Mouse (Mus musculus) embryo, embryonic 11.5 days (tissue): ENCODE data around the gene Klk1b4.
"Not testable (repeated sequence)": the region's sequence is repeated elsewhere in the genome, so short reads cannot be mapped to it uniquely, and the experiment has no call there.

Experiments
- DNase-seq: peaks from one replicate; pipeline ENCODE4 v3.0.0-alpha.2; 2012; ENCODE audit warnings: low read depth, low spot score

Klk1b4 gene

GRCm38 (mm10) chr7:44207135-44207534 lies at the start of gene Klk1b4:
Klk1b4 (plus strand) TSS chr7:44207435.
- not testable (repeated sequence) for DNase-seq

DNA sequence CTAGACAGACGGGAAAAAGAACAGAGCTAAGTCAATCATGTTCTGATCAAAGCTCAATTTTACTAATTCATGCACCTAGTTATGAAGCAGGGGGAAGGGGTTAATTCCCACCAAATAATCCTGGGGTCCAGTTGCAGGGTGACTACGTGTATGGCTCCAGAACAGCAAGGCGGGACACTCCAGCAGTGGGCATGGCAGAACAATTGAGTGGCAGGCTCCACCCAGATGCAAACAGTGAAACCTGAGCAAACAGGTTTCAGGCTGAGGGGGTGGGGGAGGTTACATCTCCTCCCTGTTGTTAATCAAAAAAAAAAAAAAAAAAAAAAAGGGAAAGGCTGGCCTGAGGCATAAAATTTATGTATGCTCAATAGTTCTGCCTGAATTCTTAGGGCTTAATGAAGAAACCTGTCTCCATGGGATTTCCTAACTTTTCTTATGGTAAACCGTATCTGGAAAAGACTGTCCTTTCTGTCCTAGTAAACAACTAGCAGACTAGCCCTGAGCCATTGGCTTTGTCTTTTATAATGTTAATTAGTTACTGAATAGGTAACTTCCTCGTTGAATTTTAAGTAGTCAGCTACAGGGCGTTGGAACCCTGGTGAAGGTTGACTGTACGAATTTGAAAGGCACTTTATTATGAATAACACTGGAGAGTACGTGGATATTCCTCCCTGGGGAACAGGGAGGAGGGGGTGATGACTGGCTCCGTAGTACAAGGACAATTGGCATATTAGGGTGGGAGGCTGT lies 27.8 kb upstream of the Klk1b4 start:
- DNase-seq, result no peak

- DNase-seq, result not testable (repeated sequence)
These were observed 20.7 kb upstream of the Klk1b4 start for GRCm38 (mm10) chr7:44186516-44186915.

GRCm38 (mm10) chr7:44187936-44188335 lies 19.3 kb upstream of the Klk1b4 start, which contains the start of gene Klk1b24:
Klk1b24 (plus strand) TSS chr7:44188236.
- not testable (repeated sequence) for DNase-seq

DNA sequence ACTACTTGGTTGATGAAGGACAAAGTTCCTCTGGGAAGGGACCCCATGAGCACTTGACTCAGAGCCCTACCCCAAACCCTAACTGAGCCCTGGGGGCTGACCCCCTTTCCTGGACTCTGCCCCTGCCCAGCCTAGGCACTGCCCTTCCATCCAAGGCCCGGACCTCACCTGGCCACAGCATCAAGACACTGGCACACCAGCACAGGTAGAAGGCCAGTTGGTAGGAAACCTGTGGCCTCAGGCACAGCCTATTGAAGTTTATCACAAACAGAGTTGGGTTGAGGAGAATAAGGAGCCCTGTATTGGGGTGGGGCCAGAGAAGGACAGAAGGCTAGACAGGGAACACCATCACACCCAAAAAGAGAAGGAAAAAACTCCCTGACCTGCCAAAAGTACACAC lies 13.8 kb upstream of the Klk1b4 start:
- DNase-seq, result not testable (repeated sequence)

- DNase-seq, result no peak
These were observed 9.3 kb upstream of the Klk1b4 start, which contains the start of gene Klk1b3 for GRCm38 (mm10) chr7:44197891-44198290. Klk1b3 (plus strand) TSS chr7:44198191.

GRCm38 (mm10) chr7:44208307-44208706 lies 1.1 kb downstream of the Klk1b4 start:
- no peak for DNase-seq

DNA sequence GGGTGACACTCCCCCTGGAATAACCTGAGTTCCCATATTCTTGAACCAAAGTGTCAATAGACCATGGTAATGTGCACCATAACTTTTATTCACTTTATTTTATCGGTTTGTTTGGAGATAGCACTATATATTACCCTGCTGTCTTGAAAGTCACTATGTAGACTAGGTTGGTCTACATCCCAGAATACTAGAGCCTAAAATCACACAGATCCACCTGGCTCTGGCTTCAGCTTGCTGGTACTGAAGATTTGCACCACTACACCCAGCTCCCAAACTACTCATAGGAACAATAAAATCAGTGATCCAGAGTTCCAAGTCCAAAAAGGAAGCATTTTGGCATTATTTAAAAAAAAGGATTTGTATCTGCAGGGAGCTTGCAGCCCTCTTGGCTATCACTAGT lies 8.4 kb downstream of the Klk1b4 start, which contains the start of gene Klk1b5:
Klk1b5 (plus strand) TSS at position 301 of the 400 bp plus-strand sequence.
- DNase-seq, result no peak

DNA sequence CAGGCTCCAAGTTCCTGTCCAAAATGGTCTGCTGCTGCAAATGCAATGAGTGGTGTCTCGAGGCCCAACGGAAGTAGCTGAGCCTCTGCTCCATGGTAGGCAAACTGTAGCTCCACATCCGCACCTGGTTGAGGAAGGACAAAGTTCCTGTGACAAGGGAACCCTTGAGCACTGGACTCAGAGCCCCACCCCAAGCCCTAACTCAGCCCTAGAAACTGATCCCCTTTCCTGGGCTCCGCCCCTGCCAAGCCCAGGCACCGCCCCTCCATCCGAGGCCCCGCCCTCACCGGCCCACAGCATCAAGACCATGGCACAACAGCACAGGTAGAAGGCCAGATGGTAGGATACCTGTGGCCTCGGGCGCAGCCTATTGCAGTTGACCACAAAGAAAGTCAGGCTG lies 14.4 kb downstream of the Klk1b4 start:
- not testable (repeated sequence) for DNase-seq

DNA sequence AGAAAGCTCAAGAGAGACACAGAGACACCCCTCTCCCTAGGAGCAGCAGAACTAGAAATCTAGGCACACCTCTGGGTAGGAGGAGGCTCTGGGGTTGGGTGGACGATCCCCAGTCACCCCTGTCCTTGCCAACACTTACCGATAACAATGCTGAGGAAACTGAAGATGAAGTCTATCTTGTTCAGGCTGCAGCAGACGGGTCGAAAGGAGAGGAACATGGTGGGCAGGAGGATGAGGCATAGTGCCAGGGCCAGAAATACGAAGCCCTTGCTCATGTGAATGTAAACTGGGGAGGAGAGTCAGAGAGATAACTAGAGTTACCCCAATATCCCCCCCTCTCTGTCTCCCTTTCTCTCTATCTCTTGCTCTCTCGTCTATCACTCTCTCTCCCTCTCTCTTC lies 15.1 kb downstream of the Klk1b4 start:
- not testable (repeated sequence) for DNase-seq

DNA sequence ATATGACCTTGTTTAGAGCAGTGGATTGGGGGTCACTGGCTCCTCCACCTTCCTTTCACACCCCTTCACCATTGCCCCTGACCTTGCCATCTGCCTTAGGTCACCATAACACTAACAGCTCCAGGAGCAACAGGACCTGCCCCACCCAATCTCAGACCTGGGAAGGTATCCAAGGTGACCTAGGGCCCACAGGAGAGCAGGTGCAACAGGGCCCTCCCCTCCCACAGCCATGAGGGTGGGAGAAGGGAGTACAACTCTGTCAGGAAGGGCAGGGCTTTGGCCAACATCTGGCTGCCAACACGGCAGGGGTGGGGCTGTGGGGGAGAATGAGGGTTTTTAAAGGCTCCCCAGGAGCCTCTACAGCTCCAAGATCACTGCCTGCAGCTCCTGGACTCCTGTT lies 17.8 kb downstream of the Klk1b4 start, which contains the start of gene Klk1:
Klk1 (plus strand) TSS at position 285 of the 400 bp plus-strand sequence.
- DNase-seq, result no peak

DNA sequence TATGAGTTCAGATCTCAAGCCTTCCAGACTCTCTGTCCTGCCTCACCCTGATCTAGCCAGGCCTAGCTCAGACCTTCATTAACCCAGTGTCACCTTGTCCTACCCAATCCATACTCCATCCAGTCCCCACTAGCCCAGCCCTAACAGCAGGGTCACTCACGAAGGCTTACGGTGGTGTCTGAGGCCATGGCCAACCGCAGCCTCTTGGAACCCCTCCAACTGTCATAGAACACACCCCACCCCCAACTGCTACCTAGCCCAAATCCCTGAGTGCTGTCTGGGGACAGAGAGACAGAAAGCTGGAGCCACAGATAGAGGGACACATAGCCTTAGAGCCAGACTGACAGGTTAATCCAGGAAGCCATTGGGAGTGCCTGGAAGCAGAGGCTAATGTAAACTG lies 28.7 kb downstream of the Klk1b4 start, which contains the start of gene Gm36864:
Gm36864 (plus strand) TSS at position 269 of the 400 bp plus-strand sequence.
- DNase-seq, result no peak

GRCm38 (mm10) chr7:44239913-44240312 lies 32.7 kb downstream of the Klk1b4 start:
- DNase-seq, result no peak

DNA sequence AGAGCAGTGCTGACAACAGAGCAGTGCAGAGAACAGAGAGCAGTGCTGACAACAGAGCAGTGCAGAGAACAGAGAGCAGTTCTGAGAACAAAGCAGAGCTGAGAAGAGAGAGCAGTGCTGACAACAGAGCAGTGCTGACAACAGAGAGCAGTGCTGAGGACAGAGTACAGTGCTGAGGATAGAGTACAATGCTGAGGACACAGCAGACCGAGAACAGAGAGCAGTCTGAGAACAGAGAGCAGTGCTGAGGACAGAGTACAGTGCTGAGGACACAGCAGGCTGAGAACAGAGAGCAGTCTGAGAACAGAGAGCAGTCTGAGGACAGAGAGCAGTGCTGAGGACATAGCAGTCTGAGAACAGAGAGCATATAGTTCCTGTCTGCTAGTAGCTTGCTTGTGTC lies 33.5 kb downstream of the Klk1b4 start:
- no peak for DNase-seq

- DNase-seq, result no peak
These were observed 33.9 kb downstream of the Klk1b4 start for GRCm38 (mm10) chr7:44241163-44241562.

DNA sequence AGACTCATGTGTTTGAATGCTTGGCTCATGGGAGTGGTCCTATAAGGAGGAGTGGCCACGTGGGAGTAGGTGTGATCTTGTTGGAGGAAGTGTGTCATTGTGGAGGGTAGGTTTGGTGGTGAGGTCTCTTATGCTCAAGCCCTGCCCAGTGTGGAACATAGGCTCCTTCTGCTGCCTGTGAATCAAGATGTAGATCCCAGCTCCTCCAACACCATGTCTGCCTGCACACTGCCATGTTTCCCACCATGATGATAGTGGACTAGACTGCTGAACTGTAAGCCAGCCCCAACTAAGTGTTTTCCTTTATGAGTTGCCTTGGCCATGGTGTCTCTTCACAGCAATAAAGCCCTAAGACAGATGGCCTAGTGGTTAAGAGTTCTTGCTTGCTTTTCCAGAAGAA lies 36.8 kb downstream of the Klk1b4 start:
- no peak for DNase-seq

DNA sequence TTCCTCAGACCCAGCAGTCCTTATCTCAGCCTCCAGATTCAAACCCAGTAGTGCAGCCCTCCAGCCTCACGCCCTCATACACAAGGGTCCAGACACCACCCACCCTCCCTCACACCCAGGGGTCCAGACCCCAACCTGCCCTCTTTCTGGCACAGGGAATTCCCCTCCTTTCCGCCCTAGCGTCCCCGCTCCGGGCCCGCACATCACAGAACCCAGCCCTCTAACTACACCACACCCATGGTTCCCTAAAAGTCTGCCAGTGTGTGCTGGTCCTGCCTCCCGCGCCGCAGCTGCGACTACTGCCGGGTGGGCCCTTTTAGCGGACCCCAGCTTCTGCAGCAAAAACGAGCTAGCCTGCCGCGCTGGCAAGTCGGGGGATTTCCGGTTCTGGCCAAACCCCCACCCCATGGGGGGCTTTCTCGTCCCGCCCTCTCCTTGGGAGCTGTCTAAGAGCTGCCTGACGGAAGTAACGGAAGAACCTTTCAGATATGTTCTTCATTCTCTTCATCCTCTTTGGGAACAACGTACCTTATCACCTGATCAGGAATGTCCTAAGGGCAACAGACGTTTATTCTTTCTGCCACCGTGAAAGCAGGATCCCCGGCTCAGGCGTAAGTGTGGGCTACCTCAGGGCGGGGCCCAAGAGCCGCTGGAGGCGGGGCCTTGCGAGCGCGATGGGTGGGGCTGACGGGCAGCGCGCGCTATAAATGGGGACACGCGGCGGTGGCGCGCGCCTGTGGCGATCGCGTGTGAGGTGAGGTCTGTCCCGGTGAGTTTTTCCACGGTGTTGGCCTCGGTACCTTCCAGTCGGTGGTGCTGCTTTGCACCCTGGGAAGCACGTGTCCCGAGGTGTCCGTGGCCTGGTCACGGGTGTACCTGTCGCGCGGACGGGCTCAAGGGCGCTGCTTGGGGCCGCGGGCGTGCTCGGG lies 39.1 kb downstream of the Klk1b4 start, which contains the start of the genes 1700028J19Rik and 2410002F23Rik:
1700028J19Rik (minus strand) TSS at position 641 of the 929 bp plus-strand sequence.
2410002F23Rik (plus strand) TSS at position 668 of the 929 bp plus-strand sequence.
- peak; percentile 82 for DNase-seq

DNA sequence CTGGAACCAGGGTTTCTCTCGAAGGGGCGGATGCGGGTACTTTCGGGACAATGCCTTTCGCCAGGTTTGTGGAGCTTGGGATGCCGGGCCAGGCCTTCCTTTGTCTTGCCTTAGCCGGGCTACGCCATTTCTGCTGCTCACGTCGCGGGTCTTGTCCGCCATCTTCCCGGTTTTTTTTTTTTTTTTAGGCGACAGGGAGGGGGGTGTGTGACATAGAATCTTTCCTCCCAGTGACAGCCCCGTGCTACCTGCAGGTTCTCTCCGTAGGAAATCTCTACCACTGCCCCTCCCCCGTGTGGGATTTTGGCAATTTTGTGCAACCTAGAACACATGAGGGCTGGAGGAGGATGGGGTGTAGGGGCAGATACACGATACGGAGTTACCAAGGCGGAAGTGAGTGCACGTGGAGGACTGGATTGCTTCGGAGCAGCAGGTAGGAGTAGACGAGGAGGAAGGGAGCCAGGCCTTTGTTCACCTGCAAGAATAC lies 39.8 kb downstream of the Klk1b4 start:
- DNase-seq, result peak; percentile 48

GRCm38 (mm10) chr7:44247971-44248370 lies 40.7 kb downstream of the Klk1b4 start:
- DNase-seq, result no peak

GRCm38 (mm10) chr7:44249248-44249647 lies 42.0 kb downstream of the Klk1b4 start:
- no peak for DNase-seq

DNA sequence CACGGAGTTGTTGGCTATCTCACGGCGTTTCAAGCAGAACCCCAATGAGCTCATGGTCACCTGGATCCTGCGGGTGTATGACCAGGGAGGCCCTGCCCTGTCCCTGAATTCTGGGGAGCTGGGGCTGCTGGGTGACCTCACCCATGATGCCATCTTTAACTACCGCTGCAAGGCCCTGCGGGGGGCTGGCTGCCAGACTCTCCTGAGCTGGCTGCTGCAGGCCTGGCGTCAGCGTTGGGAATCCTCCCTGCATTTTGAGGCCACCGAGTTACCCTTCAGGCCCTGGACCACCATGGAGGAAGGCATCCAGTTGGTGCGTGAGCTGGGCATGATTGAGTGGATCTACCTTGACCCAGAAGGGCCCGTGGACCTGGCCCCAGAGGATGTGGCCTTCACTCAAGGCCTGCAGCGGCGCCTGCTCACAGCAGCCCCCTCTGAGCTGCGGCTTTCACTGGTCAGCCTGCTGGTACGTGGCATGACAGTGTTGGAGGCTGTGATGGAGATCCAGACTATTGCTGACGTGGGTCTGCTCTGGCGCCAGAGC lies 43.6 kb downstream of the Klk1b4 start:
- not testable (repeated sequence) for DNase-seq
